Mouse (Mus musculus) liver, adult 2 months (tissue): ENCODE measurements around the gene Hephl1. TPM values are rescaled to one million over a fixed set of nuclear protein-coding genes. Genes with fewer than 3 reads are reported as not detected.
"Not testable (repeated sequence)": the region's sequence is repeated elsewhere in the genome, so short reads cannot be mapped to it uniquely, and the experiment has no call there.

ENCODE experiments used
- DNase-seq: peaks from one replicate; pipeline ENCODE4 v3.0.0-alpha.2; 2011; ENCODE audit warnings: low read depth, low spot score; ENCODE audit errors: extremely low read depth
- H3K27ac ChIP-seq: fragments of 200-500 bp; replicated peaks from 2 replicates; pipeline ENCODE4 v1.5.1; 2012; ENCODE audit warnings: low read depth, mild to moderate bottlenecking, control low read depth, inconsistent platforms, low read length; ENCODE audit not compliant: insufficient read depth
- H3K27me3 ChIP-seq: fragments of 200-500 bp; 2 replicates; pipeline ENCODE4 v1.6.1; 2012; ENCODE audit warnings: mild to moderate bottlenecking, moderate library complexity, low read length, inconsistent platforms; ENCODE audit not compliant: control insufficient read depth, insufficient read depth
- H3K36me3 ChIP-seq: fragments of 200-500 bp; 2 replicates; pipeline ENCODE4 v1.6.1; 2012; ENCODE audit warnings: low read length, inconsistent platforms; ENCODE audit not compliant: control insufficient read depth, insufficient read depth
- H3K4me1 ChIP-seq: fragments of 200-500 bp; 2 replicates; pipeline ENCODE4 v1.6.1; 2011; ENCODE audit warnings: low read length; ENCODE audit not compliant: control insufficient read depth, insufficient read depth
- H3K4me3 ChIP-seq: fragments of 200-500 bp; 2 replicates; pipeline ENCODE4 v1.5.1; 2011; ENCODE audit warnings: low read depth, mild to moderate bottlenecking, control low read depth, low read length, moderate library complexity; ENCODE audit not compliant: insufficient read depth
- H3K79me2 ChIP-seq: fragments of 200-500 bp; 2 replicates; pipeline ENCODE4 v1.6.1; 2012; ENCODE audit warnings: inconsistent platforms, mild to moderate bottlenecking, low read length, moderate library complexity; ENCODE audit not compliant: control insufficient read depth, insufficient read depth
- H3K9ac ChIP-seq: fragments of 200-500 bp; 2 replicates; pipeline ENCODE4 v1.6.1; 2012; ENCODE audit warnings: low read depth, mild to moderate bottlenecking, control low read depth, inconsistent platforms, low read length
- CTCF ChIP-seq: fragments of 200-500 bp; IDR thresholded peaks from 2 replicates; pipeline ENCODE4 v1.5.1; 2011; ENCODE audit warnings: low read depth, low read length, control low read depth
- POLR2A ChIP-seq: fragments of 200-500 bp; IDR thresholded peaks from 2 replicates; pipeline ENCODE4 v1.6.1; 2011; ENCODE audit warnings: low read length, control low read depth; ENCODE audit not compliant: insufficient read depth; ENCODE audit errors: extremely low read depth
- WGBS: fragments of 180-500 bp; shearing (Covaris S2); methylation state at CpG from one replicate; pipeline ENCODE4 v1.1.7; 2018; 5-methylcytosine and 5-hydroxymethylcytosine counted together
- polyA plus RNA-seq: library from polyadenylated mRNA; depleted of rRNA; stranded (reverse); fragments of >200 nt; gene quantifications from 2 replicates; pipeline ENCODE4 v1.2.3, GENCODE M21; 2012
- total RNA-seq: library from RNA; depleted of rRNA; stranded (reverse); fragments of >200 nt; gene quantifications from 2 replicates; pipeline ENCODE4 v1.2.3, GENCODE M21; 2014

Hephl1 gene
- total and polyA plus RNA-seq, 2 experiments, result not detected

DNA sequence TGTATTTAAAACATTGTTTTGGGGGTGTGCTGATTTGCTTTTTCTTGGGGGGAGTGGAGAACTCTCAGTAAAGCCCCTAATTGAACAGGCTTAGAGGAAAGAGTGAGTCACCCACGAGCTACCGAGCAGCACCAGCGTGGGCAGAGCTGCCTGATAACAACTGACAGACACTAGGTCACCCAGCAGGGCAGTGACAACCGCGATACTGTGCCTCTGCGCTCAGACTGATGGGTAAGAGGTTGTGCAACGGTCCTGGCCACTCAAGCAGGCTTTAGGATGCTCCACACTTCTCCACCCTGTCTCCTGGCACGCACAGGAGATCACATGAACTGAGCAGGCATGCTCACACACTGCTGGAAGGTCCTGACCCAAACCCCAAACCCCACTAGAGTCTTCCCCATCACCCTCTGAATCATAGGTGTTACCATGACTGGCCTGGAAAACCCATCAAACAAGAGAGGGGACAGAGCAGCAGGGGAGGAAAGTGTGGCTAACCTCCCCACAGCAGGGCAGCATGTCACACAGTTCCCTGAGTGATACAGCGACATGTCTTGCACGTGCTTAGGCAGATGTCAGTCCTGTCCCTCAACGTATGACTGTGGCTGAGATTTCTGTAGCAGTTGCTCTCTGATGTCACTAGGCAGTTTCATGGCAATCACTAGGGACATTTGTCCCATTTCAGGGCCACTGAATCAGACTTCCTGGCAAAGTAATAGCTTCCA, 8.2 kb downstream of the Hephl1 start:
- TF ChIP-seq POLR2A, result no peak
- no peak for TF ChIP-seq CTCF
- WGBS, result 60% methylated on average over 11 of the region's 11 CpGs
- H3K36me3 ChIP-seq, result no peaks in the 10 kb centered on the region
- no peak overlapping the region for H3K4me3 ChIP-seq
- no peak overlapping the region for H3K9ac ChIP-seq
- H3K4me1 ChIP-seq, result peaks cover 2% of the 10 kb centered on the region
- DNase-seq, result no peak
- no peaks in the 10 kb centered on the region for H3K79me2 ChIP-seq
- H3K27ac ChIP-seq, result no peak overlapping the region
- no peaks in the 10 kb centered on the region for H3K27me3 ChIP-seq

DNA sequence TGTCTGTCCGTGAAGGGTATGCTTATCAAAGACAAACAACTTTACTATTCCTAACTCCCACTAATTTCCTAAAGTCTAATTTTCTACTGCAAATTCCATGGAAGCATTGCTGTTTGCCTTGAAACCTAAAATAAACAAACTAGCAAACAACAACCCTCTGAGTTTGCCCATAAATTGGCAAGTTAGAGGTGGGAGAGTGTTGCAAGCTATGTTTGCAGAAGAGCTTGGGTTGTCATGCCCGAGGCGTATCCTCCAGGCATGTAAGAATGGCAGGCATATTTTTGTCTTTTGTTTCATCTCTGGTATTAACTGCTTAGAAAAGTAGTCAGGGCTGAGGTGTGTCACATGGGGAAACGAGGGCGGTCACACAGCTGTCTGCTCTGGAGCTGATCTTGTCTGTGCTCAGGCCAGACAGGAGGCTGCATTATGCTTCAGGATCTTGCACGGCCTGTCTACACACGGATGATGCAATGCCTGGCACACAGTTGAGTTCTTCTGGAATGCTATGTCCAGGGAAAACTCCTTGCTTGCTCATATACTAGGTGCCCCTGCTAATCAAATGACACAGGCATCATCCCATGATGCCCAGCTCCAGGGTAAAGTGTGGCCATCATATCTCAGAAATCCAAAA, 10.3 kb downstream of the Hephl1 start:
- TF ChIP-seq CTCF, result no peak
- no peak for TF ChIP-seq POLR2A
- Histone ChIP-seq H3K27me3 (no peaks in the 10 kb centered on the region), H3K9ac (no peak overlapping the region), H3K4me1 (peaks cover 5% of the 10 kb centered on the region), H3K79me2 (no peaks in the 10 kb centered on the region), H3K4me3 (no peak overlapping the region), H3K36me3 (no peaks in the 10 kb centered on the region), H3K27ac (no peak overlapping the region)
- DNase-seq, result peak; percentile 68
- WGBS, result 20% methylated on average over 7 of the region's 7 CpGs

DNA sequence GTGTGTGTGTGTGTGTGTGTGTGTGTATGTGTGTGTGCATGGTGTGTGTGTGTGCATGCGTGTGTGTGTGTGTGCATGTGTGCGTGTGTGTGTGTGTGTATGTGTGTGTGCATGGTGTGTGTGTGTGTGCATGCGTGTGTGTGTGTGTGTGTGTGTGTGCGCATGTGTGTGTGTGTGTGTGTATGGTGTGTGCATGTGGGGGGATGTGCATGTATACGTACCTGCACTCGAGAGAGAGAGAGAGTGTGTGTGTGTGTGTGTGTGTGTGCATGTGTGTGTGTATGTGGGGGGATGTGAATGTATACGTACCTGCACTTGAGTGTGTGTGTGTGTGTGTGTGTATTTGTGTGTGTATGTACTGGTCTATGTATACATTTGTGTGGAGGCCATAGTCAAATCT, 13.5 kb downstream of the Hephl1 start:
- not testable (repeated sequence) for H3K4me1 ChIP-seq, DNase-seq, H3K9ac ChIP-seq, H3K79me2 ChIP-seq, H3K27me3 ChIP-seq, H3K27ac ChIP-seq, H3K4me3 ChIP-seq, H3K36me3 ChIP-seq
- 88% methylated on average over 7 of the region's 7 CpGs for WGBS

DNA sequence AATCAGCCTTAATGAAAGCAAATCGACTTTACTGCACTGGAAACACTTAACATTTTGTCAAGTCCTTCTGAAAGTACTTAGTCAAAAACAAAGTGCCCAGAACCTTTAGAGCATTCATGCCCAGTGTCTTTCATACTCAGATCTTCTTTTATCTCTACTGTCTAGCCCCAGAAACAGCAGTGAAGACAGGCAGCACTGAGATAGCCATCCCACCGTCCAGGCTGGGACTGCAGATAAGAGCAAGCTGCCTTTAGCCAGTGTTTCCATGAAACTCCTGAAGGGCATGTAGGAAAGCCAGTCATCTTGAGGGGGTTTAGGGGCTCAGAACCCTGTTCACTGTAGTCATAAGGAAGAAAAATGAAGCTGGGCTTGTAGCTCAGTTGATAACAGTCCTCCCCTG, 14.7 kb downstream of the Hephl1 start:
- Histone ChIP-seq H3K4me1 (peaks cover 5% of the 10 kb centered on the region), H3K27me3 (no peaks in the 10 kb centered on the region), H3K79me2 (no peaks in the 10 kb centered on the region), H3K27ac (no peak overlapping the region), H3K4me3 (no peak overlapping the region), H3K9ac (no peak overlapping the region), H3K36me3 (no peaks in the 10 kb centered on the region)
- TF ChIP-seq POLR2A (no peak), CTCF (no peak)
- 79% methylated on average over 2 of the region's 2 CpGs for WGBS
- no peak for DNase-seq

DNA sequence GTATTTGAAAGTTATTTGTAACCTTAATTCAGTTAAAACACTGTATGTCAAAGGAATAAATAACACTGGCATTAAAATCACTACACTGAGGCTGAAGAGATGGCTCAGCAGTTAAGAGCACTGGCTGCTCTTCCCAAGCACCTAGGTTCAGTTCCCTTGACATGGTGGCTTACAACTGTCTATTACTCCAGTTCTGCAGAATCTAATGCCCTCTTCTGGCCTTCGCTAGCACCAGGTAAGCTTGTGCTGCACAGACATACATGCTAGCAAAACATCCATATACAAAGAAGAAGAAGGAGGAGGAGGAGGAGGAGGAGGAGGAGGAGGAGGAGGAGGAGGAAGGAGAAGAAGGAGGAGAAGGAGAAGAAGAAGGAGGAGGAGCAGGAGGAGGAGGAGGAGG, 15.7 kb downstream of the Hephl1 start:
- Histone ChIP-seq H3K36me3 (no peaks in the 10 kb centered on the region), H3K9ac (no peak overlapping the region), H3K27ac (no peak overlapping the region), H3K79me2 (no peaks in the 10 kb centered on the region), H3K4me3 (no peak overlapping the region), H3K27me3 (no peaks in the 10 kb centered on the region), H3K4me1 (peaks cover 3% of the 10 kb centered on the region)
- 100% methylated on average over 1 of the region's 1 CpGs for WGBS
- DNase-seq, result no peak
- TF ChIP-seq CTCF (no peak), POLR2A (no peak)

DNA sequence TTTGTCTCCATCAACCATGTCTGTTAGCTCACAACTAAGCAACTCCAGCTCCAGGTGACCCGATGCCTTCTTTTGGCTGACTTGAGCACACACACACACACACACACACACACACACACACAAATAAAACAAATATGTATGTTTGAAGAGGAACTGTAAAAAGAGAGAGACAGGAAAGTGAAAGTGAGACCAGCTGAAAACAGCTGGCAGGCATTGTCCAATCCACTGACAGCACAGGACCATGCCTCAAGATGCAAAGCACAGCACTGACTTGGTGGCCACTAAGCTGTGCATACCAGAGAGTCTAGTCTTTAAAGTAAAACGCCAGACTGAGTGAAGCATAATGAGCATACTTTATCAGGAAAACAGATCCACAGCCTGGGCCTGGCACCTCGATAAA, 16.7 kb downstream of the Hephl1 start:
- no peaks in the 10 kb centered on the region for H3K27me3 ChIP-seq
- 35% methylated on average over 3 of the region's 3 CpGs for WGBS
- no peak for TF ChIP-seq CTCF

More for the DNA sequence above, 16.7 kb downstream of the Hephl1 start:
- DNase-seq, result no peak
- H3K27ac ChIP-seq, result no peak overlapping the region
- H3K79me2 ChIP-seq, result no peaks in the 10 kb centered on the region
- H3K4me3 ChIP-seq, result no peak overlapping the region
- peaks cover 3% of the 10 kb centered on the region; the same call in 1 of the 2 replicates for H3K4me1 ChIP-seq
- no peak overlapping the region for H3K9ac ChIP-seq
- H3K36me3 ChIP-seq, result no peaks in the 10 kb centered on the region
